Mouse (Mus musculus) urinary bladder, postnatal 36 days (tissue): Measurements from ENCODE around the gene Cyp24a1.

ENCODE experiments used
- DNase-seq, 2 experiments: peaks; one replicate each; pipeline ENCODE4 v3.0.0; 2022; ENCODE audit warnings: low spot score in 2 of 2, mixed read lengths in 1 of 2

The Cyp24a1 gene

DNA sequence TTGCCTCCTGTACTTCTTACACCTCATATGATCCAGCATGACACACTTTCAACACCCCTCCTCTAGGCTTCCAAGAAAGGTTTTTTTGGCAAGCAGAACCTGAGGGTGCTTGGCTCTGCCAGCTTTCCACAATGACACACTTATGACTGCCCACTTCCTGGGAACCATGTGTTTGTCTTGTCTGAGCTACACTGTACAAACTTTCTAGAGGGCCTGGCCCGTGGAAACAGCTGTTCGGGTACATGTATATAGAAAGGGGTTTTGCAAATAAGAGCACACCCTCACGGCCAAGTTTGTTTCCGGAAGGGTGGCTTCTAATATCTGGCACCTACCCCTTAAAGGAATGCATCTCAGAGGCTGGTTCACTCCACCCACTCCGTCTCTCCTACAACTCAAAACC lies 51.1 kb downstream of the Cyp24a1 start:
- DNase-seq = no peak

DNA sequence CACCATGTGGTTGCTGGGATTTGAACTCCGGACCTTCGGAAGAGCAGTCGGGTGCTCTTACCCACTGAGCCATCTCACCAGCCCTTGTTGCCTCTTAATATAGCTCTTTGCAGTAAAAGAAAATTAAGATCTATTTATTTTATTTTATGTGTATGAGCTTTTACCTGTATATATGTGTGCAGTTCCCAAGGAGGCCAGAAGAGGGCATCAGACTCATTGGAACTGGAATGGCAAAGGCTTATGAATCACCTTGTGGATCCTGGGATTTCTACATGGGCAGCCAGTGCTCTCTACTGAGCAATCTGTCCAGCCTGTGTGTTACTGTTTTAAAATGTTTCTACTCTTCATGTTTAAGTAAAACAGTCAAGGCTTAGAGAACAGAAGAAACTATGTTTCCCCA lies 54.4 kb downstream of the Cyp24a1 start:
- DNase-seq = no peak

DNA sequence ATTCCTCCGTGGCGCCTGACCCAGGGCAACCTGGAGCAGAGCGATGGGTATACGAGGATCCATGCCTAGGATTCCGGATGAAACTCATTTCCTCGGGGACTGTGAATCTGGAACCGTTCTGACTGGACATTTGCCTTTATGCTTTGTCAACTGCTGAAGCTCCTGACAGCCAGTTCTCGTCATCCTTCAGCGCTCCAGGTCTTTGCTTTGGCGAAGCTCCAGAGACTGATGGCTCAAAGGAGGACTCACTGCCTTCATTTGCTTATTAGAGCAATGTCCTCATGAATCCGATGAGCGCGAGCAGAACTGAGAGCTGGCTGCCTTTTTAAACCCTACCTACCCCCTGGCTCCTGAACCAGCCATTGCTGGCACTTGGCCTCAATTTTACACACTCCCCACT lies 58.2 kb downstream of the Cyp24a1 start:
- no peak for DNase-seq

DNA sequence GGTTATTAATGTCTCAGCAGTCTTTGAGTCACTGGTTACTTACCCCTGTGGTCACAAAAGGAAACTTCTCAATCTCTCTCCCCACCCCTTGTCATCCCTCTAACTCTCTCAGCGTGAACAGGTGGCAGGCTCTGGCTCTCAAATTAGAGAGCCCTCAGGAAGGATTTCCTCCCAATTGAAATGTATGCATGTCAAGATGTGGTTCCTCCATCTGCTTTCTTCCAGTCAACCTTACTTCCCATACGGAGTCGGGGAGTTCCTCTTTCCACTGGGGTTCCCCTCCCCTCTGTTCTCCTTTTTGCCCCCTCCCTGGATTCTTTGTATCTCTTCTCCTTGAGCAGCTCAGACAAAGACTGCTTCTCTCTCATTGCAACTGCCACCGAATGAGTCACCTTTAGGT lies 60.7 kb downstream of the Cyp24a1 start:
- DNase-seq = no peak
